Mouse (Mus musculus) heart, embryonic 14.5 days (tissue): ENCODE data around the gene Lgr6. TPM values are rescaled to one million over a fixed set of nuclear protein-coding genes. Genes with fewer than 3 reads are reported as not detected.
"Not testable (repeated sequence)": the region's sequence is repeated elsewhere in the genome, so short reads cannot be mapped to it uniquely, and the experiment has no call there.

ENCODE experiments used
- ATAC-seq: fragments of 200-750 bp; cut with Nextera tagmentation; 2 replicates; pipeline ENCODE4 v1.8.0; 2017; ENCODE audit warnings: low read depth, moderate TSS enrichment; ENCODE audit not compliant: insufficient number of reproducible peaks, insufficient read depth, low FRiP score
- H3K27ac ChIP-seq, 2 experiments: fragments of 200-500 bp in 1 of 2; fragments of 300-500 bp in 1 of 2; sonication (generic) in 1 of 2; replicated peaks in 1 of 2; 2 replicates each; pipeline ENCODE4 v1.5.1; 2012 to 2014; ENCODE audit warnings: low read depth in 2 of 2, low read length in 2 of 2, control low read depth in 1 of 2, mild to moderate bottlenecking in 1 of 2, mixed read lengths in 1 of 2; ENCODE audit not compliant: control insufficient read depth in 1 of 2, insufficient read depth in 1 of 2
- H3K27me3 ChIP-seq: fragments of 300-500 bp; sonication (generic); 2 replicates; pipeline ENCODE4 v1.6.1; 2014; ENCODE audit warnings: mild to moderate bottlenecking, low read length, control low read depth; ENCODE audit not compliant: control insufficient read depth, insufficient read depth
- H3K36me3 ChIP-seq: fragments of 300-500 bp; sonication (generic); 2 replicates; pipeline ENCODE4 v1.6.1; 2014; ENCODE audit warnings: mild to moderate bottlenecking, control low read depth, low read length, mixed read lengths; ENCODE audit not compliant: control insufficient read depth, insufficient read depth
- H3K4me1 ChIP-seq, 2 experiments: fragments of 200-500 bp in 1 of 2; fragments of 300-500 bp in 1 of 2; sonication (generic) in 1 of 2; 2 replicates each; pipeline ENCODE4 v1.6.1; 2012 to 2014; ENCODE audit warnings: low read length in 2 of 2, control low read depth in 1 of 2, mixed read lengths in 1 of 2; ENCODE audit not compliant: control insufficient read depth in 2 of 2, insufficient read depth in 2 of 2
- H3K4me2 ChIP-seq: fragments of 300-500 bp; sonication (generic); 2 replicates; pipeline ENCODE4 v1.6.1; 2014; ENCODE audit warnings: mild to moderate bottlenecking, low read length
- H3K4me3 ChIP-seq, 2 experiments: fragments of 200-500 bp in 1 of 2; fragments of 300-500 bp in 1 of 2; sonication (generic) in 1 of 2; 2 replicates each; pipeline ENCODE4 v1.5.1; 2012 to 2014; ENCODE audit warnings: low read length in 2 of 2, mild to moderate bottlenecking in 2 of 2, control low read depth in 1 of 2, low read depth in 1 of 2, moderate library complexity in 1 of 2; ENCODE audit not compliant: control insufficient read depth in 1 of 2, insufficient read depth in 1 of 2
- H3K9ac ChIP-seq: fragments of 300-500 bp; sonication (generic); 2 replicates; pipeline ENCODE4 v1.6.1; 2014; ENCODE audit warnings: mild to moderate bottlenecking, low read length
- H3K9me3 ChIP-seq: fragments of 300-500 bp; sonication (generic); 2 replicates; pipeline ENCODE4 v1.6.1; 2016; ENCODE audit warnings: low read length, control low read depth; ENCODE audit not compliant: control insufficient read depth
- WGBS: fragments of 180-500 bp; shearing (Covaris S2); extraction: QIAGEN DNeasy Blood & Tissue Kit; methylation state at CpG from one replicate; pipeline ENCODE4 v1.1.7; 2014; 5-methylcytosine and 5-hydroxymethylcytosine counted together
- polyA plus RNA-seq: library from polyadenylated mRNA; unstranded; fragments of >200 nt; fragmentation: Nextera tagmentation; extraction: Ambion mirVana; gene quantifications from 2 replicates; pipeline ENCODE4 v1.2.1, GENCODE M21; 2014

Gene Lgr6
- polyA plus RNA-seq, 1 experiment from 2014 or later, result 2.5 TPM

GRCm38 (mm10) chr1:135128011-135128441, 22.9 kb upstream of the Lgr6 start:
- ATAC-seq, result no peak
- H3K9me3 ChIP-seq, result no peaks in the 10 kb centered on the region
- peaks cover 59% of the 10 kb centered on the region for H3K27me3 ChIP-seq
- no peaks in the 10 kb centered on the region for H3K36me3 ChIP-seq
- H3K4me3 ChIP-seq, result no peak overlapping the region
- peaks cover 21 to 25% of the 10 kb centered on the region in 2 experiments for H3K4me1 ChIP-seq
- H3K4me2 ChIP-seq, result no peak overlapping the region
- H3K9ac ChIP-seq, result no peak overlapping the region
- WGBS, result 67% methylated on average over 6 of the region's 6 CpGs
- no peak overlapping the region for H3K27ac ChIP-seq

- Histone ChIP-seq H3K4me3 (no peak overlapping the region), H3K4me1 (peaks cover 12 to 13% of the 10 kb centered on the region in 2 experiments), H3K27ac (no peak overlapping the region), H3K27me3 (peaks cover 58% of the 10 kb centered on the region), H3K36me3 (no peaks in the 10 kb centered on the region), H3K9ac (no peak overlapping the region), H3K9me3 (no peaks in the 10 kb centered on the region), H3K4me2 (no peak overlapping the region)
- ATAC-seq, result no peak
- WGBS, result 50% methylated on average over 3 of the region's 4 CpGs
Observed at GRCm38 (mm10) chr1:135126443-135127027, 21.5 kb upstream of the Lgr6 start.

- Histone ChIP-seq H3K4me1 (peaks cover 6 to 7% of the 10 kb centered on the region in 2 experiments), H3K4me3 (no peak overlapping the region), H3K9ac (no peak overlapping the region), H3K4me2 (no peak overlapping the region), H3K36me3 (no peaks in the 10 kb centered on the region), H3K27me3 (peaks cover 52% of the 10 kb centered on the region), H3K9me3 (no peaks in the 10 kb centered on the region), H3K27ac (no peak overlapping the region)
- 53% methylated on average over 8 of the region's 8 CpGs for WGBS
- no peak for ATAC-seq
Observed at GRCm38 (mm10) chr1:135125990-135126389, 20.9 kb upstream of the Lgr6 start.

GRCm38 (mm10) chr1:135124573-135125363, 19.7 kb upstream of the Lgr6 start:
- Histone ChIP-seq H3K9ac (no peak overlapping the region), H3K4me1 (peaks cover 3 to 4% of the 10 kb centered on the region in 2 experiments; a peak in 2 of 4 replicates), H3K27me3 (peaks cover 50% of the 10 kb centered on the region), H3K27ac (no peak overlapping the region), H3K9me3 (no peaks in the 10 kb centered on the region), H3K4me2 (no peak overlapping the region), H3K36me3 (no peaks in the 10 kb centered on the region), H3K4me3 (no peak overlapping the region)
- WGBS, result 88% methylated on average over 8 of the region's 8 CpGs
- ATAC-seq, result no peak

GRCm38 (mm10) chr1:135112661-135113060, 7.6 kb upstream of the Lgr6 start:
- Histone ChIP-seq H3K27ac (no peak overlapping the region), H3K4me1 (peaks cover 0 to 2% of the 10 kb centered on the region in 2 experiments; a peak in 1 of 4 replicates), H3K9me3 (no peaks in the 10 kb centered on the region), H3K4me3 (no peak overlapping the region), H3K36me3 (no peaks in the 10 kb centered on the region), H3K9ac (no peak overlapping the region), H3K27me3 (peaks cover 10% of the 10 kb centered on the region; the same call in 1 of the 2 replicates), H3K4me2 (no peak overlapping the region)
- no peak for ATAC-seq
- 10% methylated on average over 8 of the region's 8 CpGs for WGBS

- not testable (repeated sequence) for H3K4me2 ChIP-seq, H3K4me1 ChIP-seq, H3K36me3 ChIP-seq, H3K27ac ChIP-seq, H3K4me3 ChIP-seq, H3K9ac ChIP-seq, H3K9me3 ChIP-seq, ATAC-seq
- 41% methylated on average over 4 of the region's 5 CpGs for WGBS
- peaks cover 21% of the 10 kb centered on the region for H3K27me3 ChIP-seq
Observed at GRCm38 (mm10) chr1:135111271-135111670, 6.2 kb upstream of the Lgr6 start.

- Histone ChIP-seq H3K4me1 (peaks cover 7% of the 10 kb centered on the region in 2 experiments), H3K27me3 (peaks cover 33% of the 10 kb centered on the region), H3K4me2 (no peak overlapping the region), H3K36me3 (no peaks in the 10 kb centered on the region), H3K27ac (no peak overlapping the region), H3K9ac (no peak overlapping the region), H3K9me3 (no peaks in the 10 kb centered on the region), H3K4me3 (no peak overlapping the region)
- 18% methylated on average over 6 of the region's 6 CpGs for whole genome bisulfite sequencing
- ATAC-seq, result no peak
Observed at GRCm38 (mm10) chr1:135110075-135110474, 5.0 kb upstream of the Lgr6 start.
